Mouse (Mus musculus): ENCODE data around the gene Ubr2.

GRCm38 (mm10) chr17:47002401-47002800 lies 8.0 kb downstream of the Ubr2 start:
- TF ChIP-seq GATA1 (IDR thresholded peaks at IDR 0.05; ENCODE audit: low read length) (no peak), TAL1 (IDR thresholded peaks at IDR 0.05; ENCODE audit: low read length) (no peak)
